Mouse (Mus musculus) neural tube, embryonic 13.5 days (tissue): ENCODE data around the gene Gm17571. TPM values are rescaled to one million over a fixed set of nuclear protein-coding genes. Genes with fewer than 3 reads are reported as not detected.

ENCODE experiments used
- ATAC-seq: fragments of 200-750 bp; cut with Nextera tagmentation; 2 replicates; pipeline ENCODE4 v1.8.0; 2017; ENCODE audit warnings: low read depth, mild to moderate bottlenecking, moderate TSS enrichment, moderate library complexity
- H3K27ac ChIP-seq: fragments of 300-500 bp; sonication (generic); replicated peaks from 2 replicates; pipeline ENCODE4 v1.5.1; 2015; ENCODE audit warnings: moderate library complexity, mild to moderate bottlenecking, inconsistent platforms
- H3K27me3 ChIP-seq: fragments of 300-500 bp; sonication (generic); 2 replicates; pipeline ENCODE4 v1.6.1; 2015; ENCODE audit warnings: mild to moderate bottlenecking, inconsistent platforms
- H3K36me3 ChIP-seq: fragments of 300-500 bp; sonication (generic); 2 replicates; pipeline ENCODE4 v1.6.1; 2015; ENCODE audit warnings: mild to moderate bottlenecking, inconsistent platforms
- H3K4me1 ChIP-seq: fragments of 300-500 bp; sonication (generic); replicated peaks from 2 replicates; pipeline ENCODE4 v1.6.1; 2015; ENCODE audit warnings: inconsistent platforms
- H3K4me2 ChIP-seq: fragments of 300-500 bp; sonication (generic); 2 replicates; pipeline ENCODE4 v1.6.1; 2015; ENCODE audit warnings: inconsistent platforms, mild to moderate bottlenecking, moderate library complexity
- H3K4me3 ChIP-seq: fragments of 300-500 bp; sonication (generic); 2 replicates; pipeline ENCODE4 v1.5.1; 2015; ENCODE audit warnings: mild to moderate bottlenecking, inconsistent platforms
- H3K9ac ChIP-seq: fragments of 300-500 bp; sonication (generic); 2 replicates; pipeline ENCODE4 v1.6.1; 2015; ENCODE audit warnings: moderate library complexity, mild to moderate bottlenecking, inconsistent platforms
- H3K9me3 ChIP-seq: fragments of 300-500 bp; sonication (generic); 2 replicates; pipeline ENCODE4 v1.6.1; 2016; ENCODE audit warnings: inconsistent platforms
- WGBS: fragments of 180-500 bp; shearing (Covaris S2); methylation state at CpG from one replicate; pipeline ENCODE4 v1.1.7; 2015; 5-methylcytosine and 5-hydroxymethylcytosine counted together
- polyA plus RNA-seq: library from polyadenylated mRNA; unstranded; fragments of >200 nt; fragmentation: Nextera tagmentation; extraction: Ambion mirVana; gene quantifications from 2 replicates; pipeline ENCODE4 v1.2.1, GENCODE M21; 2015

The Gm17571 gene
- not detected in 2 replicates for polyA plus RNA-seq

DNA sequence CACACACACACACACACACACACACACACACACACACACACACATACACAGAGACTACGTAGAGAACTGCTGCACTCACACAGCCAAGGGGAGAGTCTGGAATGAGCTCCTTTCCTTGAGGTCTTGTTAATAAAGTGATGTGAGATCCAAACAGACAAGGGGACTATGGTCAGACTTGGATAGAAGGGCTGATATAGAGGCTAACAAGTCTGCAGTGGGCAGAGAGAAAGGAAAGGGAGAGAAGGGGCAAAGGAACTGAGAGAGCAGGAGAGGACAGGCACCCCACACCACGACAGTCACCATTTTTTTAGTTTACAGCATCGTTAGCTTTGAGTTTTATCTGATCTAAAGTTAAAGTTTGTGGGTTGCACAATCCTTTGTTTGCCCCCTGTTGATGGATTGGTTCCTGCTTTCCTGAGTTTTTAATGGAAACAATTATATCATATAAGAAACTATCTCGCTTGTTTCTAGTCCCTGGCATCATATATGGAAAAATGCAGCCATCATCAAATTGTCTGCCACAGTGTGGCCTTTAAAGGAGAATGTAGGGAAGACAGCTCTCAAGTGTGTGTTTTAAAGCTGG lies at the start of gene Gm17571:
TSS of gene Gm17571 (minus strand) at position 51 of the 583 bp plus-strand sequence.
- no peak within 1 kb of the TSS for H3K27ac ChIP-seq
- H3K9me3 ChIP-seq: no peaks in the 10 kb centered on the region
- 82% methylated on average over 4 of the region's 4 CpGs for WGBS
- no peak for ATAC-seq
- no peak within 1 kb of the TSS for H3K9ac ChIP-seq
- H3K27me3 ChIP-seq: no peaks in the 10 kb centered on the region
- H3K36me3 ChIP-seq: no peaks in the 10 kb centered on the region
- no peak within 1 kb of the TSS for H3K4me3 ChIP-seq
- H3K4me1 ChIP-seq: 0 out of 2 replicates have a peak, but pooled peaks cover 11% of the 10 kb centered on the region
- H3K4me2 ChIP-seq: no peak within 1 kb of the TSS

DNA sequence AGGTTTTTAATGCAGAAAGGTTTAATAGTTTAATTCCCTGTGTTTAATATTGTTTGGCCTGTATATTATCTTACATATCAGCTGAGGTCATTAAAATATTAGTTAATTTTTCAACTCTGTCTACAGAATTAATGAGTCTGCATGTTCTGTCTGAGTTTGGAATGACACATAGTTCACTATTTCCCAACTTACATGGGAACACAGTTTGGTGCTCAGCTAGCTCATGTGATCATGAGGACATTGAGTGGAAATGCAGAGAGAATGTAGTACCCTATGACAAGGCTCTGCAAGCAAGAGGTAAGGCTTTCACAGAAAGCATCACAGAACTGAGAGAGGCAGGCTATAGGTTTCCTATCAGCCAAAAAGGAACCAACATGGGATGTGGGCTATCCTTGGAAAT lies 49.0 kb upstream of the Gm17571 start:
- H3K4me2 ChIP-seq: no peak overlapping the region
- no peak for ATAC-seq

DNA sequence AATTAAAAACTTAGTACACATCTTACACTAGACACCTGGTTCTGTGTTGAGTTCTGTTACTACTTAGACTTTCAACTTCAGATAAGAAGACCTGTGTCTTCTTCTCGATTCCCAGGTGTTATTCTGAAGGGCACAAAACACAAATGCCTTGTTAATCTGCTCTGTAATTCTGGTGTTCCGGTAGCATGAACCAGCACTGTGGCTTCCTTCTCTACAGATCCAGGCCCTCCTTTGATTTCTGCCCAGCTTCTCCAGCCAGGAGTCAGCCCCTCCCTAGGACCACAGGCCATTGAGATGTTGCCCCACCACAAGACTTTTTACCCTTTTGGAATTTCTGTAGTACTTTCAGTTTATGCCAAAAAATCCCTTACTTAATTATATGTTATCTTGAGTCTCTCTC lies 47.2 kb upstream of the Gm17571 start:
- no peaks in the 10 kb centered on the region for H3K36me3 ChIP-seq
- H3K4me2 ChIP-seq: no peak overlapping the region
- no peak overlapping the region for H3K9ac ChIP-seq
- H3K9me3 ChIP-seq: no peaks in the 10 kb centered on the region
- peaks cover 4% of the 10 kb centered on the region; the same call in 1 of the 2 replicates for H3K4me1 ChIP-seq
- H3K27ac ChIP-seq: no peak overlapping the region
- H3K27me3 ChIP-seq: no peaks in the 10 kb centered on the region
- no peak for ATAC-seq
- WGBS: 93% methylated on average over 2 of the region's 2 CpGs
- H3K4me3 ChIP-seq: no peak overlapping the region

More for the DNA sequence above, 49.0 kb upstream of the Gm17571 start:
- Histone ChIP-seq H3K27ac (no peak overlapping the region), H3K27me3 (no peaks in the 10 kb centered on the region), H3K36me3 (no peaks in the 10 kb centered on the region), H3K4me1 (peaks cover 4% of the 10 kb centered on the region; the same call in 1 of the 2 replicates), H3K9ac (no peak overlapping the region), H3K9me3 (no peaks in the 10 kb centered on the region), H3K4me3 (no peak overlapping the region)

DNA sequence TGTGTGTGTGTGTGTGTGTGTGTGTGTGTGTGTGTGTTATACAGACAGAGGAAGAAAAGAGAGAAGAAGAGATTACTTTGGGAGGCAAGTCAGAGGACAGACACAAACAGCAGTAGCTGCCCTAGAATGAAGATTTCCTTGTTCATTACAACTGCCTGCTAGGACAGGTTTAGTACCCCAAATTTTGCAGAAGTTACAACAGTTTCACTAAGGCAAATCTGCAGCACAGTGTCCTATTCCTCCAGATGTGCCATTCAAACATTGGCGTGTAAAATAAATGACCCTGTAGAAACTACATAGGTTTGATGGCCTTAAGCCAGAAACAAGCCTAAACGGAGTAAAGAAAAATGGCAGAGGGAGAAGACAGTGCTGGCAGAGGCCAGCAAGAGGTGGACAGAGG lies 46.3 kb upstream of the Gm17571 start:
- Histone ChIP-seq H3K9ac (no peak overlapping the region), H3K9me3 (no peaks in the 10 kb centered on the region), H3K27ac (no peak overlapping the region), H3K27me3 (no peaks in the 10 kb centered on the region), H3K4me3 (no peak overlapping the region), H3K4me1 (peaks cover 8% of the 10 kb centered on the region; the same call in 1 of the 2 replicates), H3K4me2 (no peak overlapping the region), H3K36me3 (no peaks in the 10 kb centered on the region)
- WGBS: 79% methylated on average over 2 of the region's 2 CpGs
- no peak for ATAC-seq

DNA sequence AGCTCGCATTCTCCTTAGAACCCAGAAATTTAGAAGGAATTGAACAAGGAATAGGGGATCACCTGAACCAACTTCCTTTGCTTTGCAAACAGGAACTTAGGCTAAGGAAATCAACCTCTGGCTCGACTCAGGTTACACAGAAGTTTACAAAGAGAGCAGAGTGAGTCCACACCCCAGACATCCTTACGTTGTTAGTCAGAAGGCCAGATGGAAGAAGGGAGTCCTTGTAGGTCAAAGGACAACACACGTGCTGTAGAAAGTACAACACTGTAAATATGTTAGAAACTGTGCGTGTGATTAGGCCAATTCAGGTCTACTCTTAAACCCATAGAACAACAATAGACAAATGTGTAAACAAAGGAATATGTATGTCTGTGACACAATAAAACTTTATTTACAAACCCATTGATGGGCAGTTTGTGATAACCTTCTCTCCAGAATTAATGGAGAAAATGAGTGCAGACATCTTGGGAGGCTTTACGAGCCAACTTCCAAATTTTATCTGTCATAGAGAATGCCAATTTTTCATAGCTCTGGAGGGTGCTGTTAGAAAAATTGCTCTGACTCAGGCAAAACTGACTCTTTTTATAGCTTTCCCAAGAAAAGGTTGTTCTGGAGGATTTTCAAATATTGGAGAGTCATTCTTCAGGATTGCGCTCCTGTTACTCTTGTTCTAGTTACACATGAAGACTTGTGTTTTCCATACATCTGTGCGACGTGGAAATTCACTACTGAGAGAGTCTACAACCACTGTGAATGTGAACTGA lies 45.5 kb upstream of the Gm17571 start:
- no peaks in the 10 kb centered on the region for H3K9me3 ChIP-seq
- no peak overlapping the region for H3K4me3 ChIP-seq
- WGBS: 85% methylated on average over 9 of the region's 9 CpGs
- H3K27me3 ChIP-seq: no peaks in the 10 kb centered on the region
- no peak for ATAC-seq
- H3K9ac ChIP-seq: no peak overlapping the region
- H3K36me3 ChIP-seq: no peaks in the 10 kb centered on the region
- H3K4me1 ChIP-seq: peaks cover 5% of the 10 kb centered on the region; the same call in 1 of the 2 replicates
- H3K27ac ChIP-seq: no peak overlapping the region
- H3K4me2 ChIP-seq: no peak overlapping the region

DNA sequence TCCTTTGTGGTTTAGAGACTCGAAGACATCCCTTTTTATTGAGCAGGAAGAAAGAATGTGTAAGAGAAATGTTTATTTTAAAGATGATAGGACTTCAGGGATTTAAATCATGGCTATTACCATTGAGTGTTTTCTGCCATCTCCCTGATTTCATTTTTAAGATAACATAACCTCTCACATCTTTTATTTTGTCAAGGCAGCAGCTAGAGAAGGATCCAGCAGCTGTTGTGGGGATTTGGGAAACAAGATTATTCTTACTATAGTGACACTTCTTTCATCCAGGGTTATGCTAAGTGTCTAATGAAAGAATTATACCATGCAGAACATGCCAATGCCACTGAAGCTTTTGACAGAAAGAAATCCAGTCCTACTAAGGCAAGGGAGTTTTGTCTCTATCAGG lies 44.6 kb upstream of the Gm17571 start:
- no peaks in the 10 kb centered on the region for H3K9me3 ChIP-seq
- no peak for ATAC-seq
- H3K4me2 ChIP-seq: no peak overlapping the region
- H3K4me3 ChIP-seq: no peak overlapping the region
- H3K9ac ChIP-seq: no peak overlapping the region
- 0 out of 2 replicates have a peak, but pooled peaks cover 4% of the 10 kb centered on the region for H3K4me1 ChIP-seq
- no peaks in the 10 kb centered on the region for H3K27me3 ChIP-seq
- no peak overlapping the region for H3K27ac ChIP-seq
- WGBS: 51% methylated on average over 1 of the region's 1 CpGs
- no peaks in the 10 kb centered on the region for H3K36me3 ChIP-seq

DNA sequence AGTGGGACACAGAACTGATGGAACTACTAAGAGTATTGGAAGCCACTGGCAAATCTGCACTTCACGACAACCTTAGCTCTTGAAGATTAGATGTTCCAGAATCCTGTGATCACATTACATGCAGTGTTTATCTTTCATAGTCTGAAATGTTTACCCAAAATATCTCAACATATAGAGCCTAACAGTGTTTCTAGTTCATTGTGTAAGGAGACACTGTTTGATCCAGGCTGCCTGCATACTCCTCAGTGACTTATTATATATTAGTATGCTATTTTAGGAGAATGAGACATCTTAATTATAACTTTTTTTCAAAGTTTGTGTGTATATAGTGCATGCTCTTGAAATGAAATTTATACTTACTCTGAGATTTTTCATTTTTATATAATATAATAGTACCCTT lies 39.4 kb upstream of the Gm17571 start:
- H3K4me3 ChIP-seq: no peak overlapping the region
- 91% methylated on average over 1 of the region's 1 CpGs for WGBS
- no peak overlapping the region for H3K4me2 ChIP-seq
- no peaks in the 10 kb centered on the region for H3K27me3 ChIP-seq
- H3K36me3 ChIP-seq: no peaks in the 10 kb centered on the region
- no peak overlapping the region for H3K27ac ChIP-seq
- ATAC-seq: no peak
- H3K4me1 ChIP-seq: peaks cover 21% of the 10 kb centered on the region
- no peak overlapping the region for H3K9ac ChIP-seq
- H3K9me3 ChIP-seq: no peaks in the 10 kb centered on the region

DNA sequence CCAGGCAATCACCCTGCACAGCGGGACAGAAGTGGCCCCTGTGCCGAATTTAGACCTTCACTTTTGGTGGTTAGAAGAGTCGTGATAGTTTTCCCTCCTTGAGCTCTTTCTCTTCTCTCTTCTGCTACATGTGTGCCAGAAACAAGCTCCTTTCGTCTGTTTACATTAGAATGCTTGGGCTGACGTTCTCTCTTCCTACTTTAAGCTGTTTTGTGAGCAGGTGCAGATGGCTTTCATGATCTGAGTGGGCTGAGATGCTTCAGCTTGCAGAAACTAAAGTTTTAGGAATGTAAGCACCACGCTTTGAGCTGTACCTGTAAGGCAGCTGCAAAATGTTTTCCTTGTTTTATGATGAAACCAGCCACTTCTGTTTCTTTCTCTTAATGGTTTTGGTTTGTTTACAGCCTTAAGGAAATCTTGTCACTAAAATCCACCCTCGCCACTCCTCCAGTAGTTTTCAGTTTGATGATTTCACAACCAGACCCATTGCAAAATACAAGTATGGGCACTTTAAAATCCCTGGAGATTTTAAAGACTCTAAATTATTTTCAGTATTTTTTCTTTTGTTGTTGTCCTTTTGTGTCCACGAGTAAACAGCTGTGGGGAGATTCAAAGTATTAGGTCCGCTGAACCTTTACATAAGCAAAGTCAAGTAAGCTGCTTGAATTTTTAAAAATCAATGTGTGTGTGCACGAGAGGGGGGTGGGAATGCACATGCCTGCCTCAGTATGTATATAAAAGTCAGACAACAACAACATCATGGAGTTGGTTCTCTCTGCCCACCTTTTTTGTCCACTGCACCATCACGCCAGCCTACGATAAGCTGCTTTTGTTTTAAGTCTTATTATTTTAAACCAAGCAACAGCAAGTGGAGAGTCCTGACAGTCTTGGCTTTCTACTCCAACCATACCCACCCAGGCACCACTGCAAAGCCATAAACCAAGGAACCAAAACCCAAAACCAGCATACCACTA lies 38.0 kb upstream of the Gm17571 start:
- Histone ChIP-seq H3K4me1 (peaks cover 28% of the 10 kb centered on the region), H3K9ac (no peak overlapping the region), H3K9me3 (no peaks in the 10 kb centered on the region), H3K4me2 (no peak overlapping the region), H3K27me3 (no peaks in the 10 kb centered on the region), H3K27ac (no peak overlapping the region), H3K4me3 (no peak overlapping the region), H3K36me3 (no peaks in the 10 kb centered on the region)
- ATAC-seq: no peak
- 63% methylated on average over 12 of the region's 12 CpGs for WGBS

DNA sequence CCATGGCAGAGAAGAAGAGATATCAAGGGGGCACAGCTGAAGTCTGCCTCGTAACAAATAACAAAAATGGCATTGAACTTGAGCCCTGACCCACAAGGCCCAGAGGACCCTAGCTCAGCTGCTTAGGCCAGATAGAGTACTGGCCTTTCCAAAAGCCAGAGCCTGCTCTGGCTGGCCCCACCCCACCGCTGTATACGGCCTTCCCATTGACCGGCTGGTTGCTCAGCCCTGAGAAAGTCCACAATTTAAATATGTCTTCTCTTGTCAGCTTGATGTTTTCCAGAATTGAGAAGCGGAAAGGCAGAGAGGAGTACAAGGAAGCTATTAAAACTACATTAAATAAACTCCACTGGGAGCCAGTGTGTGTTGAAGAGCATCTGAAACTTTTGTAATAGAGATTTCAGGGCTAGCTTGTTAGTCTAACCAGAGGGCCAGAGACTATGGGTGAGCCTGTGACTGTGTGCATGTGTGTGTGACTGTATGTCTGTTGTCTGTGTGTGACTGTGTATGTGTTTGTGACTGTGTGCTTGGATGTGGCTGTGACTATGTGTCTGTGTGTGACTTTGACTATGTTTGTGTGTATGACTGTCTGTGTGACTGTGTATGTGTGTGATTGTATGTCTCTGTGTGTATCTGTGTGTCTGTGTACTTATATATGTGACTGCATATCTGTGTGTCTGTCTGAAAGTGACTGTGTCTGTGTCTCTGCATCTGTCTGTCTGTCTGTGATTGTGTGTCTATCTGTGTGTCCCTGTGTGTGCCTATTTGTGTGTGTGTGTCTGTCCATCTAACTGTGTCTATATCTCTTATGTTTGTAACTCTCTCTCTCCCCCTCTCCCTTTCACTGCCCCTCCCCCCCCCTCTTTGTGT lies 36.9 kb upstream of the Gm17571 start:
- ATAC-seq: peak; percentile 32; the same call in 1 of the 2 replicates
- no peaks in the 10 kb centered on the region for H3K36me3 ChIP-seq

DNA sequence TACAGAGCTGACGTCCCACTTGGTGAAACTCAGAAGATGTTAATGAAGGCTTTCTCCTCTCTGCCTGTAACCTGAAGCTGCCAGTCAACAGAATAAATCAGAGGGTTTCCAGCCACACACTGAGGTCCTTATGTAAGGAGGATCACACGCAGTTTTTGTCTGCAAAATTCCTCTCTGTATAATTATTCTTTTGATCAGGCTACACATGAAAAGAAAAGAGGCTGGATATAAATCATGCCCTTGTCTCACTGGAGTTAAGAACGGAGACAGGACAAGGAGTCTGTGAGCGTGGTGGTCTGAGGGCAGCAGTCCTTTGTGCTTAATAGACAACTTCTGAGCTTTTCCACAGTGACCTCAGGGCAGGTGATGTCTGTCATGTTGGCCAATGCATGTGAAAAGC lies 32.7 kb upstream of the Gm17571 start:
- ATAC-seq: peak; percentile 32; the same call in 1 of the 2 replicates
- no peaks in the 10 kb centered on the region for H3K27me3 ChIP-seq
- peaks cover 31% of the 10 kb centered on the region for H3K4me1 ChIP-seq
- no peak overlapping the region for H3K4me2 ChIP-seq
- WGBS: 10% methylated on average over 4 of the region's 4 CpGs
- no peaks in the 10 kb centered on the region for H3K9me3 ChIP-seq
- H3K36me3 ChIP-seq: no peaks in the 10 kb centered on the region
- no peak overlapping the region for H3K4me3 ChIP-seq
- no peak overlapping the region for H3K9ac ChIP-seq
- H3K27ac ChIP-seq: no peak overlapping the region

More for the DNA sequence above, 36.9 kb upstream of the Gm17571 start:
- WGBS: 60% methylated on average over 5 of the region's 5 CpGs
- H3K4me2 ChIP-seq: no peak overlapping the region
- no peaks in the 10 kb centered on the region for H3K9me3 ChIP-seq
- H3K27ac ChIP-seq: no peak overlapping the region
- no peak overlapping the region for H3K9ac ChIP-seq
- no peak overlapping the region for H3K4me3 ChIP-seq
- H3K4me1 ChIP-seq: peaks cover 36% of the 10 kb centered on the region
- no peaks in the 10 kb centered on the region for H3K27me3 ChIP-seq

DNA sequence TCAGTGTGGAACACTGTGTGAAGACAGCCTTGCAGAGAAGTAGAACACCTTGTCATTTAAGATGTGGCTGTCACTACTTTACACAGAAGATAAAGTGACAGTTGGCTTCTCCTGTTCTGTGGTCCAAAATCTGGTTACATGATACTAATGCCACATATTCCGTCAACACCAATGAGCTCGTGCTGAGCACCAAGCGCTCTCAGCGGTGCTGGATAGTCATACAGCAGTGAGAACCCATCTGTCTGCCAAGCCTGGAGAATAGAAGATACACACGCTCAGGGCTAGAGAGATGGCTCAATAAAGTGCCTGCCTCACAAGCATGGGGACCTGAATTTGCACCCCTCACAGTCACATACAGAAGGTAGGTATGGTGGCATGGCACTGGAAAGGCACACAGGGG lies 28.4 kb upstream of the Gm17571 start:
- Histone ChIP-seq H3K4me1 (peaks cover 18% of the 10 kb centered on the region), H3K9ac (no peak overlapping the region), H3K27ac (no peak overlapping the region), H3K4me3 (no peak overlapping the region), H3K9me3 (no peaks in the 10 kb centered on the region), H3K36me3 (no peaks in the 10 kb centered on the region), H3K27me3 (no peaks in the 10 kb centered on the region), H3K4me2 (no peak overlapping the region)
- 93% methylated on average over 5 of the region's 5 CpGs for WGBS
- ATAC-seq: no peak
